Comparison of ENCODE assay signal across 22 mouse cellular contexts in genomic region chr9:28548189-28548588, GRCm38 (mm10).
A peak's percentile ranks its signal among the peaks of the same experiment; 100 is the strongest.
DNase-seq lines count a peak whose midpoint lies in the region; ATAC-seq lines count a peak whose summit lies in the region.
"Had no signal": no experiment of that assay in that cellular context is flagged by ENCODE, and none has a peak within 500 bp of the region (broad histone marks: within the 10 kb centered on the region; RNA-seq: fewer than 3 reads in every experiment).

No protein-coding gene starts in this region.

- peak overlapping the region; percentile 33; the same call in 1 of the 2 replicates for H3K4me2 ChIP-seq in heart, embryonic 15.5 days
- H3K4me2 ChIP-seq in hindbrain, embryonic 12.5 days (replicated peaks), result no peak overlapping the region
- H3K4me2 ChIP-seq in midbrain, embryonic 14.5 days (ENCODE audit: low read length), result peak overlapping the region; percentile 36
- H3K4me2 ChIP-seq: limb, embryonic 15.5 days had no signal

- no peak overlapping the region for H3K27ac ChIP-seq in heart, embryonic 15.5 days
- H3K27ac ChIP-seq in hindbrain, embryonic 12.5 days, result peak overlapping the region; percentile 45; the same call in 1 of the 2 replicates
- H3K27ac ChIP-seq in midbrain, embryonic 14.5 days (replicated peaks; ENCODE audit: low read depth, low read length), result peak overlapping the region; percentile 83
- H3K27ac ChIP-seq: gastrocnemius, adult 2 months; limb, embryonic 15.5 days; stomach, postnatal 0 days had no signal

- H3K4me1 ChIP-seq in heart, embryonic 15.5 days (replicated peaks), result peaks cover 7% of the 10 kb centered on the region; the same call in 1 of the 2 replicates
- no peaks in the 10 kb centered on the region for H3K4me1 ChIP-seq in hindbrain, embryonic 12.5 days
- peaks cover 11% of the 10 kb centered on the region for H3K4me1 ChIP-seq in midbrain, embryonic 14.5 days (ENCODE audit: control insufficient read depth, insufficient read depth, low read length)
- H3K4me1 ChIP-seq: limb, embryonic 15.5 days had no signal

- 23% methylated on average over 9 of the region's 9 CpGs for WGBS in heart, embryonic 15.5 days
- 44% methylated on average over 9 of the region's 9 CpGs for WGBS in hindbrain, embryonic 12.5 days
- WGBS in midbrain, embryonic 14.5 days, result 3% methylated on average over 9 of the region's 9 CpGs

- peak; percentile 7 for DNase-seq in embryo, embryonic 10 days (ENCODE audit: low spot score)
- DNase-seq in embryo, embryonic 9.5 days (ENCODE audit: extremely low spot score), result no peak
- no peak for DNase-seq in heart, adult 11 months
- peak; percentile 78 for DNase-seq in midbrain, embryonic 14.5 days
- no peak for DNase-seq in left cerebral cortex, postnatal 25 days (ENCODE audit: low spot score in 2 of 2)
- no peak for DNase-seq in spleen, postnatal 36 days (ENCODE audit: low spot score in 2 of 2)
- DNase-seq: adrenal gland, adult 2 months; cerebellum, adult 11-12 months; cerebellum, postnatal 36 days; gastrocnemius, adult 2 months; heart, adult 18-20 months; lung, adult 18-20 months; right cerebral cortex, postnatal 25 days; thymus, postnatal 25 days had no signal

- H3K9me3 ChIP-seq in heart, embryonic 15.5 days (replicated peaks), result no peaks in the 10 kb centered on the region
- H3K9me3 ChIP-seq in hindbrain, embryonic 12.5 days (replicated peaks), result no peaks in the 10 kb centered on the region
- H3K9me3 ChIP-seq in midbrain, embryonic 14.5 days (ENCODE audit: control insufficient read depth, low read length), result no peaks in the 10 kb centered on the region
- H3K9me3 ChIP-seq: limb, embryonic 15.5 days had no signal

- ATAC-seq in heart, embryonic 15.5 days (replicated peaks; ENCODE audit: insufficient number of reproducible peaks, insufficient read depth, low FRiP score, low read depth), result 0 out of 2 replicates have a peak, but pooled peaks have one; percentile 18
- ATAC-seq in hindbrain, embryonic 12.5 days (ENCODE audit: low FRiP score), result peak; percentile 79
- ATAC-seq in midbrain, embryonic 14.5 days (ENCODE audit: low FRiP score, low TSS enrichment), result peak; percentile 67; the same call in 1 of the 2 replicates
- ATAC-seq: CD4-positive, CD25-positive, alpha-beta regulatory T cell, adult 4 months; intestine, embryonic 16.5 days had no signal

- no peaks in the 10 kb centered on the region for H3K27me3 ChIP-seq in heart, embryonic 15.5 days
- H3K27me3 ChIP-seq in hindbrain, embryonic 12.5 days, result no peaks in the 10 kb centered on the region
- H3K27me3 ChIP-seq in midbrain, embryonic 14.5 days (ENCODE audit: control insufficient read depth, insufficient read depth, low read length), result no peaks in the 10 kb centered on the region
- H3K27me3 ChIP-seq: limb, embryonic 15.5 days had no signal

- H3K36me3 ChIP-seq in heart, embryonic 15.5 days, result no peaks in the 10 kb centered on the region
- H3K36me3 ChIP-seq in hindbrain, embryonic 12.5 days, result no peaks in the 10 kb centered on the region
- H3K36me3 ChIP-seq in midbrain, embryonic 14.5 days (ENCODE audit: control insufficient read depth, insufficient read depth, low read length), result no peaks in the 10 kb centered on the region
- H3K36me3 ChIP-seq: G1E; limb, embryonic 15.5 days had no signal

- H3K4me3 ChIP-seq in heart, embryonic 15.5 days, result no peak overlapping the region
- no peak overlapping the region for H3K4me3 ChIP-seq in hindbrain, embryonic 12.5 days
- H3K4me3 ChIP-seq in midbrain, embryonic 14.5 days (replicated peaks; ENCODE audit: low read depth, low read length), result no peak overlapping the region
- H3K4me3 ChIP-seq: erythroblast, embryonic 14.5 days; gastrocnemius, adult 2 months; limb, embryonic 15.5 days had no signal

- H3K9ac ChIP-seq in heart, embryonic 15.5 days, result no peak overlapping the region
- no peak overlapping the region for H3K9ac ChIP-seq in hindbrain, embryonic 12.5 days
- H3K9ac ChIP-seq in midbrain, embryonic 14.5 days (replicated peaks; ENCODE audit: low read length), result peak overlapping the region; percentile 36; the same call in 1 of the 2 replicates
- H3K9ac ChIP-seq: limb, embryonic 15.5 days had no signal

- intact Hi-C loops in left cerebral cortex, postnatal 25 days (cut with DNase I), result no loop called here

Comparison
In these comparisons a context has a peak if more than half of its experiments do, and no peak if none do; other contexts are left out.
1. DNase-seq: peak in embryo, embryonic 10 days (single experiment) and midbrain, embryonic 14.5 days (single experiment); none in embryo, embryonic 9.5 days (single experiment), heart, adult 11 months (single experiment), left cerebral cortex, postnatal 25 days (0 of 2) and spleen, postnatal 36 days (0 of 2).
2. ATAC-seq: peak in every context shown above with its lines; median percentile 79 in hindbrain, embryonic 12.5 days; 67 in midbrain, embryonic 14.5 days; 18 in heart, embryonic 15.5 days.